Mouse (Mus musculus) MEL (cell line): ENCODE data around the gene Ear10.
"Not testable (repeated sequence)": the region's sequence is repeated elsewhere in the genome, so short reads cannot be mapped to it uniquely, and the experiment has no call there.

Experiments used
- CTCF ChIP-seq, 3 experiments: IDR thresholded peaks in 2 of 3; conservative IDR thresholded peaks in 1 of 3; 2 replicates each; pipeline ENCODE4 v1.5.1; 2011 to 2012; ENCODE audit warnings: low read length in 3 of 3, low read depth in 2 of 3, mild to moderate bottlenecking in 2 of 3, improper control_type of control experiment in 1 of 3, inconsistent platforms in 1 of 3, mixed read lengths in 1 of 3, moderate library complexity in 1 of 3; ENCODE audit not compliant: control insufficient read depth in 1 of 3, insufficient read depth in 1 of 3, poor library complexity in 1 of 3, severe bottlenecking in 1 of 3
- E2F4 ChIP-seq: IDR thresholded peaks from 2 replicates; pipeline ENCODE4 v1.6.1; 2011; ENCODE audit warnings: low read depth, low read length, improper control_type of control experiment, borderline replicate concordance
- ETS1 ChIP-seq: IDR thresholded peaks from 2 replicates; pipeline ENCODE4 v1.6.1; 2012; ENCODE audit warnings: low read depth, mild to moderate bottlenecking, inconsistent platforms, low read length, improper control_type of control experiment, moderate library complexity
- GABPA ChIP-seq: IDR thresholded peaks from 2 replicates; pipeline ENCODE4 v1.6.1; 2012; ENCODE audit warnings: low read depth, mild to moderate bottlenecking, inconsistent platforms, low read length, improper control_type of control experiment, moderate library complexity
- HCFC1 ChIP-seq: IDR thresholded peaks from 2 replicates; pipeline ENCODE4 v1.6.1; 2012; ENCODE audit warnings: low read depth, mild to moderate bottlenecking, inconsistent platforms, low read length, improper control_type of control experiment, moderate library complexity
- POLR2A ChIP-seq, 2 experiments: IDR thresholded peaks; 2 replicates each; pipeline ENCODE4 v1.6.1; 2011 to 2012; ENCODE audit warnings: low read length in 2 of 2, mild to moderate bottlenecking in 2 of 2, control low read depth in 1 of 2, improper control_type of control experiment in 1 of 2, low read depth in 1 of 2, moderate library complexity in 1 of 2; ENCODE audit not compliant: control insufficient read depth in 1 of 2, insufficient read depth in 1 of 2, poor library complexity in 1 of 2
- RCOR1 ChIP-seq: IDR thresholded peaks from 2 replicates; pipeline ENCODE4 v1.6.1; 2012; ENCODE audit warnings: low read depth, mild to moderate bottlenecking, inconsistent platforms, low read length, improper control_type of control experiment
- TAL1 ChIP-seq: IDR thresholded peaks from 2 replicates; pipeline ENCODE4 v1.6.1; 2012; ENCODE audit warnings: mild to moderate bottlenecking, inconsistent platforms, low read length, moderate library complexity, mixed read lengths
- USF1 ChIP-seq: IDR thresholded peaks from 2 replicates; pipeline ENCODE4 v1.6.1; 2014; ENCODE audit warnings: low read depth, mild to moderate bottlenecking, inconsistent platforms, low read length, improper control_type of control experiment, moderate library complexity

- TF ChIP-seq USF1; ETS1; TAL1; CTCF (IDR thresholded peaks at IDR 0.05 in 2 of 3, conservative IDR thresholded peaks at IDR 0.05 in 1 of 3; ENCODE audit: control insufficient read depth in 1 of 3, insufficient read depth in 1 of 3, low read depth in 2 of 3, low read length in 3 of 3, poor library complexity in 1 of 3, severe bottlenecking in 1 of 3); POLR2A (IDR thresholded peaks at IDR 0.05; ENCODE audit: control insufficient read depth in 1 of 2, insufficient read depth in 1 of 2, low read depth in 1 of 2, low read length in 2 of 2, poor library complexity in 1 of 2); GABPA; E2F4; HCFC1; RCOR1: not testable (repeated sequence)
Observed at GRCm38 (mm10) chr14:43956769-43957168, 33.4 kb upstream of the Ear10 start, which contains the start of gene Ang5.
